Mouse (Mus musculus): Measurements from ENCODE around the gene Rpl9-ps6.

GRCm38 (mm10) chr19:32506514-32506913, 40.1 kb upstream of the Rpl9-ps6 start:
- TF ChIP-seq CTCF (IDR thresholded peaks at IDR 0.05; ENCODE audit: low read depth) (no peak), EP300 (optimal IDR thresholded peaks at IDR 0.05) (no peak)
